Mouse (Mus musculus): Measurements from ENCODE around the gene Fus. TPM values are rescaled to one million over a fixed set of nuclear protein-coding genes. Genes with fewer than 3 reads are reported as not detected.
"Not testable (repeated sequence)": the region's sequence is repeated elsewhere in the genome, so short reads cannot be mapped to it uniquely, and the experiment has no call there.

Fus gene
- polyA plus RNA-seq, 1 experiment from 2014 or later = 62.7 TPM

GRCm38 (mm10) chr7:128009715-128010340 is 42.6 kb downstream of the Fus start:
- no peaks in the 10 kb centered on the region for H3K27me3 ChIP-seq (ENCODE audit: control insufficient read depth, insufficient read depth, low read length)
- H3K4me1 ChIP-seq (ENCODE audit: control insufficient read depth, insufficient read depth, low read length) = peaks cover 10% of the 10 kb centered on the region; the same call in 1 of the 2 replicates
- H3K4me3 ChIP-seq (ENCODE audit: low read length) = no peak overlapping the region
- ATAC-seq (ENCODE audit: low FRiP score, low TSS enrichment) = peak; percentile 45; the same call in 1 of the 2 replicates
- no peak overlapping the region for H3K27ac ChIP-seq (ENCODE audit: low read depth, low read length)
- WGBS = 53% methylated on average over 40 of the region's 40 CpGs
- H3K36me3 ChIP-seq (ENCODE audit: control insufficient read depth, insufficient read depth, low read length) = no peaks in the 10 kb centered on the region
- H3K9ac ChIP-seq (ENCODE audit: low read depth, low read length) = peak overlapping the region; percentile 12; the same call in 1 of the 2 replicates
- H3K4me2 ChIP-seq (replicated peaks; ENCODE audit: low read depth, low read length) = no peak overlapping the region; the same call in 1 of the 2 replicates
- no peaks in the 10 kb centered on the region for H3K9me3 ChIP-seq (ENCODE audit: control insufficient read depth, low read length)

GRCm38 (mm10) chr7:128012136-128012780 is 45.0 kb downstream of the Fus start:
- Histone ChIP-seq H3K9me3 (ENCODE audit: control insufficient read depth, low read length) (no peaks in the 10 kb centered on the region), H3K4me2 (replicated peaks; ENCODE audit: low read depth, low read length) (no peak overlapping the region), H3K36me3 (ENCODE audit: control insufficient read depth, insufficient read depth, low read length) (no peaks in the 10 kb centered on the region), H3K4me3 (ENCODE audit: low read length) (no peak overlapping the region), H3K27ac (ENCODE audit: low read depth, low read length) (no peak overlapping the region), H3K4me1 (ENCODE audit: control insufficient read depth, insufficient read depth, low read length) (no peaks in the 10 kb centered on the region), H3K27me3 (ENCODE audit: control insufficient read depth, insufficient read depth, low read length) (no peaks in the 10 kb centered on the region), H3K9ac (ENCODE audit: low read depth, low read length) (no peak overlapping the region)
- no peak for ATAC-seq (ENCODE audit: low FRiP score, low TSS enrichment)
- 72% methylated on average over 13 of the region's 13 CpGs for WGBS

GRCm38 (mm10) chr7:128013116-128013515 is 45.9 kb downstream of the Fus start:
- Histone ChIP-seq H3K9ac (ENCODE audit: low read depth, low read length) (no peak overlapping the region), H3K4me1 (ENCODE audit: control insufficient read depth, insufficient read depth, low read length) (no peaks in the 10 kb centered on the region), H3K36me3 (ENCODE audit: control insufficient read depth, insufficient read depth, low read length) (no peaks in the 10 kb centered on the region), H3K27me3 (ENCODE audit: control insufficient read depth, insufficient read depth, low read length) (no peaks in the 10 kb centered on the region), H3K4me2 (replicated peaks; ENCODE audit: low read depth, low read length) (no peak overlapping the region), H3K27ac (ENCODE audit: low read depth, low read length) (no peak overlapping the region), H3K4me3 (ENCODE audit: low read length) (no peak overlapping the region), H3K9me3 (ENCODE audit: control insufficient read depth, low read length) (no peaks in the 10 kb centered on the region)
- WGBS = 91% methylated on average over 13 of the region's 13 CpGs
- ATAC-seq (ENCODE audit: low FRiP score, low TSS enrichment) = no peak

GRCm38 (mm10) chr7:128016134-128016533 is 48.9 kb downstream of the Fus start:
- H3K9ac ChIP-seq (ENCODE audit: low read depth, low read length); H3K9me3 ChIP-seq (ENCODE audit: control insufficient read depth, low read length); H3K27me3 ChIP-seq (ENCODE audit: control insufficient read depth, insufficient read depth, low read length); ATAC-seq (ENCODE audit: low FRiP score, low TSS enrichment); H3K4me3 ChIP-seq (ENCODE audit: low read length); H3K27ac ChIP-seq (ENCODE audit: low read depth, low read length); H3K36me3 ChIP-seq (ENCODE audit: control insufficient read depth, insufficient read depth, low read length); H3K4me1 ChIP-seq (ENCODE audit: control insufficient read depth, insufficient read depth, low read length); H3K4me2 ChIP-seq (replicated peaks; ENCODE audit: low read depth, low read length): not testable (repeated sequence)
- 85% methylated on average over 5 of the region's 5 CpGs for WGBS

- WGBS = 83% methylated on average over 6 of the region's 6 CpGs
- Histone ChIP-seq H3K4me3 (ENCODE audit: low read length) (no peak overlapping the region), H3K9ac (ENCODE audit: low read depth, low read length) (no peak overlapping the region), H3K9me3 (ENCODE audit: control insufficient read depth, low read length) (no peaks in the 10 kb centered on the region), H3K27me3 (ENCODE audit: control insufficient read depth, insufficient read depth, low read length) (no peaks in the 10 kb centered on the region), H3K4me2 (replicated peaks; ENCODE audit: low read depth, low read length) (no peak overlapping the region), H3K36me3 (ENCODE audit: control insufficient read depth, insufficient read depth, low read length) (no peaks in the 10 kb centered on the region), H3K27ac (ENCODE audit: low read depth, low read length) (no peak overlapping the region), H3K4me1 (ENCODE audit: control insufficient read depth, insufficient read depth, low read length) (no peaks in the 10 kb centered on the region)
- no peak for ATAC-seq (ENCODE audit: low FRiP score, low TSS enrichment)
These were observed 49.4 kb downstream of the Fus start for GRCm38 (mm10) chr7:128016650-128017049.

GRCm38 (mm10) chr7:128018275-128018674 is 51.0 kb downstream of the Fus start:
- Histone ChIP-seq H3K4me3 (ENCODE audit: low read length) (no peak overlapping the region), H3K9me3 (ENCODE audit: control insufficient read depth, low read length) (no peaks in the 10 kb centered on the region), H3K4me1 (ENCODE audit: control insufficient read depth, insufficient read depth, low read length) (no peaks in the 10 kb centered on the region), H3K9ac (ENCODE audit: low read depth, low read length) (no peak overlapping the region), H3K27me3 (ENCODE audit: control insufficient read depth, insufficient read depth, low read length) (no peaks in the 10 kb centered on the region), H3K27ac (ENCODE audit: low read depth, low read length) (no peak overlapping the region), H3K4me2 (replicated peaks; ENCODE audit: low read depth, low read length) (no peak overlapping the region), H3K36me3 (ENCODE audit: control insufficient read depth, insufficient read depth, low read length) (no peaks in the 10 kb centered on the region)
- ATAC-seq (ENCODE audit: low FRiP score, low TSS enrichment) = no peak
- 90% methylated on average over 3 of the region's 3 CpGs for WGBS

- WGBS = 87% methylated on average over 2 of the region's 2 CpGs
These were observed 51.9 kb downstream of the Fus start for GRCm38 (mm10) chr7:128019187-128019586.

GRCm38 (mm10) chr7:128022974-128023373 is 55.7 kb downstream of the Fus start:
- 62% methylated on average over 8 of the region's 8 CpGs for WGBS
- H3K9me3 ChIP-seq (ENCODE audit: control insufficient read depth, low read length) = no peaks in the 10 kb centered on the region
- no peak for ATAC-seq (ENCODE audit: low FRiP score, low TSS enrichment)
- no peaks in the 10 kb centered on the region for H3K36me3 ChIP-seq (ENCODE audit: control insufficient read depth, insufficient read depth, low read length)
- no peak overlapping the region for H3K4me2 ChIP-seq (replicated peaks; ENCODE audit: low read depth, low read length)
- no peak overlapping the region for H3K4me3 ChIP-seq (ENCODE audit: low read length)
- H3K27me3 ChIP-seq (ENCODE audit: control insufficient read depth, insufficient read depth, low read length) = no peaks in the 10 kb centered on the region
- H3K4me1 ChIP-seq (ENCODE audit: control insufficient read depth, insufficient read depth, low read length) = no peaks in the 10 kb centered on the region
- no peak overlapping the region for H3K27ac ChIP-seq (ENCODE audit: low read depth, low read length)
- no peak overlapping the region for H3K9ac ChIP-seq (ENCODE audit: low read depth, low read length)

More at GRCm38 (mm10) chr7:128019187-128019586, 51.9 kb downstream of the Fus start:
- Histone ChIP-seq H3K9me3 (ENCODE audit: control insufficient read depth, low read length) (no peaks in the 10 kb centered on the region), H3K9ac (ENCODE audit: low read depth, low read length) (no peak overlapping the region), H3K4me2 (replicated peaks; ENCODE audit: low read depth, low read length) (no peak overlapping the region), H3K27ac (ENCODE audit: low read depth, low read length) (no peak overlapping the region), H3K4me3 (ENCODE audit: low read length) (no peak overlapping the region), H3K36me3 (ENCODE audit: control insufficient read depth, insufficient read depth, low read length) (no peaks in the 10 kb centered on the region), H3K4me1 (ENCODE audit: control insufficient read depth, insufficient read depth, low read length) (no peaks in the 10 kb centered on the region), H3K27me3 (ENCODE audit: control insufficient read depth, insufficient read depth, low read length) (no peaks in the 10 kb centered on the region)
- no peak for ATAC-seq (ENCODE audit: low FRiP score, low TSS enrichment)

- Histone ChIP-seq H3K9me3 (ENCODE audit: control insufficient read depth, low read length) (no peaks in the 10 kb centered on the region), H3K4me1 (ENCODE audit: control insufficient read depth, insufficient read depth, low read length) (no peaks in the 10 kb centered on the region), H3K27ac (ENCODE audit: low read depth, low read length) (no peak overlapping the region), H3K27me3 (ENCODE audit: control insufficient read depth, insufficient read depth, low read length) (no peaks in the 10 kb centered on the region), H3K4me2 (replicated peaks; ENCODE audit: low read depth, low read length) (no peak overlapping the region), H3K36me3 (ENCODE audit: control insufficient read depth, insufficient read depth, low read length) (no peaks in the 10 kb centered on the region), H3K9ac (ENCODE audit: low read depth, low read length) (no peak overlapping the region), H3K4me3 (ENCODE audit: low read length) (no peak overlapping the region)
- WGBS = 93% methylated on average over 4 of the region's 4 CpGs
- ATAC-seq (ENCODE audit: low FRiP score, low TSS enrichment) = no peak
These were observed 56.3 kb downstream of the Fus start for GRCm38 (mm10) chr7:128023565-128023964.

All from kidney, embryonic 14.5 days (tissue).